Mouse (Mus musculus) midbrain, embryonic 14.5 days (tissue): Measurements from ENCODE around the gene Gm11639. TPM values are rescaled to one million over a fixed set of nuclear protein-coding genes. Genes with fewer than 3 reads are reported as not detected.
"Not testable (repeated sequence)": the region's sequence is repeated elsewhere in the genome, so short reads cannot be mapped to it uniquely, and the experiment has no call there.

Experiments used
- ATAC-seq: fragments of 200-750 bp; cut with Nextera tagmentation; 2 replicates; pipeline ENCODE4 v1.8.0; 2017; ENCODE audit warnings: moderate number of reproducible peaks, moderate library complexity; ENCODE audit not compliant: low FRiP score, low TSS enrichment
- DNase-seq: peaks from one replicate; pipeline ENCODE4 v3.0.0-alpha.2; 2015
- H3K27ac ChIP-seq: fragments of 300-500 bp; sonication (generic); replicated peaks from 2 replicates; pipeline ENCODE4 v1.5.1; 2014; ENCODE audit warnings: mild to moderate bottlenecking, low read depth, low read length, moderate library complexity
- H3K27me3 ChIP-seq: fragments of 300-500 bp; sonication (generic); 2 replicates; pipeline ENCODE4 v1.6.1; 2014; ENCODE audit warnings: low read length, control low read depth, mixed read lengths; ENCODE audit not compliant: control insufficient read depth, insufficient read depth
- H3K36me3 ChIP-seq: fragments of 300-500 bp; sonication (generic); 2 replicates; pipeline ENCODE4 v1.6.1; 2014; ENCODE audit warnings: low read length, control low read depth; ENCODE audit not compliant: control insufficient read depth, insufficient read depth
- H3K4me1 ChIP-seq: fragments of 300-500 bp; sonication (generic); 2 replicates; pipeline ENCODE4 v1.6.1; 2014; ENCODE audit warnings: mild to moderate bottlenecking, antibody characterized with exemption, low read length, control low read depth; ENCODE audit not compliant: control insufficient read depth, insufficient read depth
- H3K4me2 ChIP-seq: fragments of 300-500 bp; sonication (generic); 2 replicates; pipeline ENCODE4 v1.6.1; 2014; ENCODE audit warnings: mild to moderate bottlenecking, low read length, moderate library complexity
- H3K4me3 ChIP-seq: fragments of 300-500 bp; sonication (generic); replicated peaks from 2 replicates; pipeline ENCODE4 v1.5.1; 2014; ENCODE audit warnings: low read depth, low read length
- H3K9ac ChIP-seq: fragments of 300-500 bp; sonication (generic); replicated peaks from 2 replicates; pipeline ENCODE4 v1.6.1; 2014; ENCODE audit warnings: mild to moderate bottlenecking, low read length, moderate library complexity
- H3K9me3 ChIP-seq: fragments of 300-500 bp; sonication (generic); 2 replicates; pipeline ENCODE4 v1.6.1; 2016; ENCODE audit warnings: low read length, control low read depth, mixed read lengths; ENCODE audit not compliant: control insufficient read depth
- WGBS: fragments of 180-500 bp; shearing (Covaris S2); extraction: QIAGEN DNeasy Blood & Tissue Kit; methylation state at CpG from one replicate; pipeline ENCODE4 v1.1.7; 2014; 5-methylcytosine and 5-hydroxymethylcytosine counted together
- polyA plus RNA-seq: library from polyadenylated mRNA; unstranded; fragments of >200 nt; fragmentation: Nextera tagmentation; extraction: Ambion mirVana; gene quantifications from 2 replicates; pipeline ENCODE4 v1.2.1, GENCODE M21; 2014

The Gm11639 gene
- polyA plus RNA-seq, 1 experiment from 2014 or later, result not detected

GRCm38 (mm10) chr11:105063292-105063691, 377.8 kb downstream of the Gm11639 start, which contains the start of gene Efcab3:
Gene Efcab3, plus strand, starts transcription at chr11:105063592.
- 93% methylated on average over 5 of the region's 5 CpGs for WGBS
- DNase-seq, result no peak
- H3K4me1 ChIP-seq, result no peaks in the 10 kb centered on the region

GRCm38 (mm10) chr11:105112448-105112847, 426.9 kb downstream of the Gm11639 start:
- H3K9ac ChIP-seq, H3K27me3 ChIP-seq, H3K27ac ChIP-seq, H3K36me3 ChIP-seq, H3K4me1 ChIP-seq, H3K4me3 ChIP-seq, ATAC-seq, H3K9me3 ChIP-seq, DNase-seq, H3K4me2 ChIP-seq: not testable (repeated sequence)
- 77% methylated on average over 22 of the region's 22 CpGs for WGBS

More at GRCm38 (mm10) chr11:105063292-105063691, 377.8 kb downstream of the Gm11639 start, which contains the start of gene Efcab3:
- Histone ChIP-seq H3K9me3 (0 out of 2 replicates have a peak, but pooled peaks cover 4% of the 10 kb centered on the region), H3K36me3 (no peaks in the 10 kb centered on the region), H3K27me3 (no peaks in the 10 kb centered on the region), H3K27ac (no peak within 1 kb of the TSS), H3K9ac (no peak within 1 kb of the TSS), H3K4me3 (no peak within 1 kb of the TSS), H3K4me2 (no peak within 1 kb of the TSS)
- no peak for ATAC-seq

- Histone ChIP-seq H3K27me3 (no peaks in the 10 kb centered on the region), H3K27ac (no peak overlapping the region), H3K36me3 (no peaks in the 10 kb centered on the region), H3K9ac (no peak overlapping the region), H3K4me3 (no peak overlapping the region), H3K4me2 (no peak overlapping the region), H3K4me1 (no peaks in the 10 kb centered on the region), H3K9me3 (no peaks in the 10 kb centered on the region)
- DNase-seq (no peak), ATAC-seq (no peak)
- WGBS, result 86% methylated on average over 7 of the region's 7 CpGs
Measured at GRCm38 (mm10) chr11:105117814-105118213, 432.3 kb downstream of the Gm11639 start.

- Histone ChIP-seq H3K9ac (no peak overlapping the region), H3K4me1 (no peaks in the 10 kb centered on the region), H3K36me3 (no peaks in the 10 kb centered on the region), H3K4me2 (no peak overlapping the region), H3K27ac (no peak overlapping the region), H3K4me3 (no peak overlapping the region), H3K9me3 (no peaks in the 10 kb centered on the region), H3K27me3 (no peaks in the 10 kb centered on the region)
- ATAC-seq (no peak), DNase-seq (no peak)
- WGBS, result 35% methylated on average over 4 of the region's 4 CpGs
Measured at GRCm38 (mm10) chr11:105120551-105121061, 435.1 kb downstream of the Gm11639 start.

- DNase-seq, H3K27me3 ChIP-seq, H3K9me3 ChIP-seq, H3K4me2 ChIP-seq, ATAC-seq, H3K36me3 ChIP-seq, H3K4me3 ChIP-seq, H3K9ac ChIP-seq, H3K27ac ChIP-seq, H3K4me1 ChIP-seq: not testable (repeated sequence)
- WGBS, result 77% methylated on average over 5 of the region's 5 CpGs
Measured at GRCm38 (mm10) chr11:105121792-105122191, 436.3 kb downstream of the Gm11639 start.

GRCm38 (mm10) chr11:105123986-105124385, 438.5 kb downstream of the Gm11639 start:
- no peak for ATAC-seq
- Histone ChIP-seq H3K27me3 (no peaks in the 10 kb centered on the region), H3K4me2 (no peak overlapping the region), H3K9me3 (no peaks in the 10 kb centered on the region), H3K9ac (no peak overlapping the region), H3K4me1 (peaks cover 9% of the 10 kb centered on the region), H3K27ac (no peak overlapping the region), H3K36me3 (no peaks in the 10 kb centered on the region), H3K4me3 (no peak overlapping the region)
- DNase-seq, result peak; percentile 82
- WGBS, result 6% methylated on average over 9 of the region's 9 CpGs

- no peaks in the 10 kb centered on the region for H3K9me3 ChIP-seq
- H3K4me2 ChIP-seq, result peak within 1 kb of the TSS; percentile 86
- peak within 1 kb of the TSS; percentile 96 for H3K4me3 ChIP-seq
- H3K36me3 ChIP-seq, result peaks cover 5% of the 10 kb centered on the region; the same call in 1 of the 2 replicates
- no peaks in the 10 kb centered on the region for H3K27me3 ChIP-seq
- H3K4me1 ChIP-seq, result peaks cover 9% of the 10 kb centered on the region
- 2% methylated on average over 38 of the region's 38 CpGs for WGBS
- peak within 1 kb of the TSS; percentile 65 for H3K9ac ChIP-seq
- DNase-seq (peak; percentile 96), ATAC-seq (peak; percentile 91)
- H3K27ac ChIP-seq, result peak within 1 kb of the TSS; percentile 79
Measured at GRCm38 (mm10) chr11:105125735-105126519, 440.4 kb downstream of the Gm11639 start, which contains the start of gene Mettl2. Gene Mettl2, plus strand, starts transcription at chr11:105126425.

- no peaks in the 10 kb centered on the region for H3K27me3 ChIP-seq
- peaks cover 11% of the 10 kb centered on the region for H3K36me3 ChIP-seq
- H3K27ac ChIP-seq, result peak overlapping the region; percentile 79; the same call in 1 of the 2 replicates
- peak overlapping the region; percentile 86 for H3K4me2 ChIP-seq
- H3K9me3 ChIP-seq, result no peaks in the 10 kb centered on the region
- ATAC-seq (0 out of 2 replicates have a peak, but pooled peaks have one; percentile 7), DNase-seq (no peak)
- under 1% methylated on average over 49 of the region's 49 CpGs for WGBS
- peak overlapping the region; percentile 65 for H3K9ac ChIP-seq
- peaks cover 9% of the 10 kb centered on the region for H3K4me1 ChIP-seq
- H3K4me3 ChIP-seq, result peak overlapping the region; percentile 96
Measured at GRCm38 (mm10) chr11:105126520-105127029, 441.1 kb downstream of the Gm11639 start.
